Mouse (Mus musculus) bone marrow, adult 2 months (tissue): ENCODE measurements around the gene Otop2. TPM values are rescaled to one million over a fixed set of nuclear protein-coding genes. Genes with fewer than 3 reads are reported as not detected.

Experiments
- H3K27ac ChIP-seq: fragments of 200-500 bp; 2 replicates; pipeline ENCODE4 v1.5.1; 2012; ENCODE audit warnings: low read depth, mild to moderate bottlenecking, control low read depth, inconsistent platforms, low read length; ENCODE audit not compliant: control insufficient read depth, poor library complexity, insufficient read depth
- H3K4me1 ChIP-seq: fragments of 200-500 bp; 2 replicates; pipeline ENCODE4 v1.6.1; 2011; ENCODE audit warnings: low read length; ENCODE audit not compliant: control insufficient read depth, insufficient read depth
- H3K4me3 ChIP-seq: fragments of 200-500 bp; replicated peaks from 2 replicates; pipeline ENCODE3; 2011; ENCODE audit warnings: mild to moderate bottlenecking, low read depth, low read length, control low read depth; ENCODE audit not compliant: control insufficient read depth
- CTCF ChIP-seq: fragments of 200-500 bp; IDR thresholded peaks from 2 replicates; pipeline ENCODE4 v1.5.1; 2011; ENCODE audit warnings: low read length, control low read depth; ENCODE audit not compliant: control insufficient read depth, insufficient read depth
- POLR2A ChIP-seq: fragments of 200-500 bp; IDR thresholded peaks from 2 replicates; pipeline ENCODE4 v1.6.1; 2011; ENCODE audit warnings: low read depth, mild to moderate bottlenecking, control low read depth, low read length, borderline replicate concordance; ENCODE audit not compliant: control insufficient read depth
- WGBS: fragments of 180-500 bp; shearing (Covaris S2); methylation state at CpG from one replicate; pipeline ENCODE4 v1.1.7; 2018; 5-methylcytosine and 5-hydroxymethylcytosine counted together
- polyA plus RNA-seq: library from polyadenylated mRNA; stranded (reverse); fragments of >200 nt; gene quantifications from 2 replicates; pipeline ENCODE4 v1.2.4, GENCODE M21; 2011; ENCODE audit warnings: low replicate concordance; ENCODE audit not compliant: missing spikeins, insufficient read depth, insufficient read length

Otop2 gene
- polyA plus RNA-seq, 1 experiment, result not detected

GRCm38 (mm10) chr11:115273735-115274134, 33.2 kb upstream of the Otop2 start:
- Histone ChIP-seq H3K4me1 (peaks cover 2% of the 10 kb centered on the region; the same call in 1 of the 2 replicates), H3K27ac (no peak overlapping the region), H3K4me3 (no peak overlapping the region)
- 79% methylated on average over 7 of the region's 7 CpGs for WGBS
- TF ChIP-seq CTCF, result no peak

DNA sequence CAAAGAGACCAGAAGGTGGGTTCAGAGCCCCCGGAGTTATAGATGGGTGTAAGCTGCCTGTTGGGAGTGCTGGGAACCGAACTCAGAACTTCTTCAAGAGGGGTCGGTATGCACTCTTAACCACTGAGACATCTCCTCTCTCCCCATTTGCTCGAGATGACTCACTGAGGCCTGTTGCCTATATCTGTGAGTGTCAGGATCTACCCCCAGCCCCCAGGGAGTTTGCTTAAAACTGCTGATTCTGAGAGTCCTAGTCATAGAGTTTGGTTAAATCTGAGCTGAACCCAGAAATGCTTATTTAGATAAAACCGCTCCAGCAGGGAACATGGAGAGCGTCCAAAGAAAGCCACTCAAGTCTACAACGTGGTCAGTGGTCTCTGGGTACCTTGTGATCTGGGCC, 32.8 kb upstream of the Otop2 start:
- TF ChIP-seq POLR2A (no peak), CTCF (no peak)
- WGBS, result 83% methylated on average over 7 of the region's 7 CpGs
- no peak overlapping the region for H3K27ac ChIP-seq
- H3K4me3 ChIP-seq, result no peak overlapping the region
- H3K4me1 ChIP-seq, result peaks cover 2% of the 10 kb centered on the region; the same call in 1 of the 2 replicates

- Histone ChIP-seq H3K4me3 (no peak overlapping the region), H3K4me1 (peaks cover 2% of the 10 kb centered on the region; the same call in 1 of the 2 replicates), H3K27ac (no peak overlapping the region)
- TF ChIP-seq CTCF, result no peak
- TF ChIP-seq POLR2A, result no peak
- 96% methylated on average over 6 of the region's 6 CpGs for WGBS
These were observed 32.2 kb upstream of the Otop2 start for GRCm38 (mm10) chr11:115274771-115275170.

DNA sequence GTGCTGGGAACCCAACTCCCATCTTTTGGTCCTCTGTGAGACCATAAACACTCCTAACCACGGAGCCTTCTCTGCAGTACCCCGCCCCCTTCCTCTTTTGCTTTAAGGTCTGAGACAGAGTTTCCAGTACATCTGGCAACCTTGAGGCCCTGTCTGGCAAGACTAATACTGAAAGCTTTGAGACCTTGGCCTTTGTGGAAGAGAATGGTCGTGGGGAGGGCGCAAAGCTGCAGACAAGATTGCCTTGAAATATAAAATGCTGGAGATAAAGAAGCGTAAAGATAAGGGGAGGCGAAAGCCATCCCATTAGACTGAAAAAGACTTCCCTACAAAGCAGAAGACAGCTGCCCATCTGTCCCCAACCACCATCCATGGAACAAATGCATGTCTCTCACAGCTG, 31.5 kb upstream of the Otop2 start:
- H3K4me3 ChIP-seq, result no peak overlapping the region
- no peak overlapping the region for H3K27ac ChIP-seq
- no peak for TF ChIP-seq CTCF
- TF ChIP-seq POLR2A, result no peak
- 45% methylated on average over 6 of the region's 6 CpGs for WGBS
- peaks cover 2% of the 10 kb centered on the region; the same call in 1 of the 2 replicates for H3K4me1 ChIP-seq

DNA sequence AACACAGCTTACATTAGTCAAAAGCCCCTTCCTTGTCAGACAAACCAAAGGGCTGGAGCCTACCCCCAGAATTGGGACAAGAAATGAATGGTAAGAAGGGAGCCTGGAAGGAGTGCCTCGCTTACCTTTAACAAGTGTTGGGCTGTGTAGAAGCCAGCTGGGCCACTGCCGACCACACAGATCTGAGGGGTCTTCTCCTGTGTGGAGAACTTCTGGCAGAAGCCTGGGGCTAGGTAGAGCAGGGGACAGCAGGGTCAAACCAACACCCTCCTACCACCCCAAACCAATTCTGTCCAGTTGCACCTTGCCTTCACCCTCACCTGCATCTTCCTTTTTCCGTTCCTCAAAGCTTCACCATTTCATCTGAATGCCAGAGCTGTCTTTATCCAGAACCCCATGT, 31.0 kb upstream of the Otop2 start:
- TF ChIP-seq POLR2A, result no peak
- Histone ChIP-seq H3K4me1 (peaks cover 2% of the 10 kb centered on the region; the same call in 1 of the 2 replicates), H3K4me3 (no peak overlapping the region), H3K27ac (no peak overlapping the region)
- WGBS, result 60% methylated on average over 3 of the region's 3 CpGs

- WGBS, result under 1% methylated on average over 42 of the region's 42 CpGs
- TF ChIP-seq POLR2A (peak; percentile 99), CTCF (no peak)
- Histone ChIP-seq H3K27ac (peak within 1 kb of the TSS; percentile 80), H3K4me3 (peak within 1 kb of the TSS; percentile 74), H3K4me1 (peaks cover 2% of the 10 kb centered on the region; the same call in 1 of the 2 replicates)
These were observed 30.0 kb upstream of the Otop2 start, which contains the start of gene Fdxr for GRCm38 (mm10) chr11:115276780-115277603. TSS of gene Fdxr (minus strand) at chr11:115277050.

GRCm38 (mm10) chr11:115277604-115277975, 29.4 kb upstream of the Otop2 start:
- H3K4me3 ChIP-seq, result peak overlapping the region; percentile 74
- 12% methylated on average over 7 of the region's 7 CpGs for WGBS
- peaks cover 2% of the 10 kb centered on the region; the same call in 1 of the 2 replicates for H3K4me1 ChIP-seq
- H3K27ac ChIP-seq, result peak overlapping the region; percentile 67
- TF ChIP-seq POLR2A (no peak), CTCF (no peak)

- no peak overlapping the region for H3K4me3 ChIP-seq
- H3K4me1 ChIP-seq, result peaks cover 2% of the 10 kb centered on the region; the same call in 1 of the 2 replicates
- no peak overlapping the region for H3K27ac ChIP-seq
- TF ChIP-seq POLR2A (no peak), CTCF (no peak)
- WGBS, result 72% methylated on average over 6 of the region's 6 CpGs
These were observed 28.8 kb upstream of the Otop2 start for GRCm38 (mm10) chr11:115278176-115278575.
